Mouse (Mus musculus): Measurements from ENCODE around the gene Gnat3. TPM values are rescaled to one million over a fixed set of nuclear protein-coding genes. Genes with fewer than 3 reads are reported as not detected.
"Not testable (repeated sequence)": the region's sequence is repeated elsewhere in the genome, so short reads cannot be mapped to it uniquely, and the experiment has no call there.

The Gnat3 gene
- 0.58 and 1.2 TPM in 2 replicates for polyA plus RNA-seq (2014; fragmentation: Nextera tagmentation; extraction: Ambion mirVana)

DNA sequence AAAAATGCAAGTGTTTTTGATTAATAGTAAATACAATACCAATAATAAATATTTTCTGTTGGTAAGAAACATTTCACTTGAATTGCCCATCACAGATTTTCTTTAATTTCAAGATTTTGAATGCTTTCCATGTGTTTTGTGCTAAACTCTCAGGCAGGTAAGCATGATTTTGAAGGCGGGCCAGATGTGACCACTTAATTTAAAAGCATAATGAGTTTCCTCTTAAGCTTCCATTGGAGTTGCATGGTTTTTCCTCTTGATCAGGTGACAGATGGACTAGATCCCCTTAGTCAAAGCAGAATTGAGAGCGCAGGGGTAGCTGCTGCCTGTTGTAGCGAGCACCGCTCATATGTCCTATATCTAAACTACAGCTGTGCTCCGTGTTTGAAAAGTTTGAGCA, at the start of gene Gnat3:
TSS of gene Gnat3 (plus strand) at position 301 of the 400 bp plus-strand sequence.
- no peak within 1 kb of the TSS for H3K4me2 ChIP-seq (ENCODE audit: low read depth)
- DNase-seq (ENCODE audit: low spot score) (no peak), ATAC-seq (ENCODE audit: insufficient read depth, low FRiP score, low TSS enrichment) (no peak)
- no peak within 1 kb of the TSS for H3K4me3 ChIP-seq (ENCODE audit: low read depth, low read length)
- H3K27ac ChIP-seq (ENCODE audit: low read depth, low read length) = no peak within 1 kb of the TSS
- 82% methylated on average over 5 of the region's 5 CpGs for WGBS
- H3K4me1 ChIP-seq (ENCODE audit: control insufficient read depth, insufficient read depth, low read length) = no peaks in the 10 kb centered on the region
- H3K9ac ChIP-seq (ENCODE audit: low read length) = no peak within 1 kb of the TSS
- H3K36me3 ChIP-seq (ENCODE audit: control insufficient read depth, insufficient read depth, low read length) = no peaks in the 10 kb centered on the region
- no peaks in the 10 kb centered on the region for H3K9me3 ChIP-seq (ENCODE audit: control insufficient read depth, low read length)
- H3K27me3 ChIP-seq (ENCODE audit: control insufficient read depth, insufficient read depth, low read length) = no peaks in the 10 kb centered on the region

DNA sequence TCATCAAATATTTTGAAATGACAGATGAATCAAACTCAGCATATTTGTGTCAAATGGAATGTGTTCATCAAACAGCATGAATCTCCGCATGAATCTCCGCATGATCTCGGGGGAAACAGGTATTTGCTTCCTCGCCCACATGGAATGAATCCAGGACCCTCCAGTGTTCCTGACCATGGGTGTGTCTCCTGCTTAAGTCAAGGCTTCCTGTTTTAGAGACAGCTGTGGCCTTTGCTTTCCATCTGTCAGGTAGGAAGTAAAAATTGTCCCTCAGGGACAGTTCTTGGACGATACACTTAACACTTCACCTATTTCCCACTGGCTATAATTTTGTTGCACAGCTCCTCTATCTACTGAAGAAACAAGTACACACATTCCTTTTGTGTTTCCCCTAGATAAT, 43.4 kb upstream of the Gnat3 start:
- H3K4me3 ChIP-seq (ENCODE audit: low read depth, low read length) = no peak overlapping the region
- H3K9me3 ChIP-seq (ENCODE audit: control insufficient read depth, low read length) = no peaks in the 10 kb centered on the region
- H3K27ac ChIP-seq (ENCODE audit: low read depth, low read length) = no peak overlapping the region
- H3K9ac ChIP-seq (ENCODE audit: low read length) = no peak overlapping the region
- H3K4me2 ChIP-seq (ENCODE audit: low read depth) = no peak overlapping the region
- ATAC-seq (ENCODE audit: insufficient read depth, low FRiP score, low TSS enrichment) = no peak
- no peaks in the 10 kb centered on the region for H3K27me3 ChIP-seq (ENCODE audit: control insufficient read depth, insufficient read depth, low read length)
- WGBS = 71% methylated on average over 5 of the region's 5 CpGs
- no peaks in the 10 kb centered on the region for H3K4me1 ChIP-seq (ENCODE audit: control insufficient read depth, insufficient read depth, low read length)
- no peaks in the 10 kb centered on the region for H3K36me3 ChIP-seq (ENCODE audit: control insufficient read depth, insufficient read depth, low read length)
- DNase-seq (ENCODE audit: low spot score) = no peak

- 72% methylated on average over 3 of the region's 3 CpGs for WGBS
- Histone ChIP-seq H3K4me3 (ENCODE audit: low read depth, low read length) (no peak overlapping the region), H3K4me2 (ENCODE audit: low read depth) (no peak overlapping the region), H3K4me1 (ENCODE audit: control insufficient read depth, insufficient read depth, low read length) (no peaks in the 10 kb centered on the region), H3K27me3 (ENCODE audit: control insufficient read depth, insufficient read depth, low read length) (no peaks in the 10 kb centered on the region), H3K9me3 (ENCODE audit: control insufficient read depth, low read length) (no peaks in the 10 kb centered on the region), H3K9ac (ENCODE audit: low read length) (no peak overlapping the region), H3K27ac (ENCODE audit: low read depth, low read length) (no peak overlapping the region), H3K36me3 (ENCODE audit: control insufficient read depth, insufficient read depth, low read length) (no peaks in the 10 kb centered on the region)
- ATAC-seq (ENCODE audit: insufficient read depth, low FRiP score, low TSS enrichment) (no peak), DNase-seq (ENCODE audit: low spot score) (no peak)
Observed at GRCm38 (mm10) chr5:17923648-17924047, 38.7 kb upstream of the Gnat3 start.

- H3K9me3 ChIP-seq (ENCODE audit: control insufficient read depth, low read length) = no peaks in the 10 kb centered on the region
- no peaks in the 10 kb centered on the region for H3K36me3 ChIP-seq (ENCODE audit: control insufficient read depth, insufficient read depth, low read length)
- DNase-seq (ENCODE audit: low spot score) (no peak), ATAC-seq (ENCODE audit: insufficient read depth, low FRiP score, low TSS enrichment) (no peak)
- H3K4me1 ChIP-seq (ENCODE audit: control insufficient read depth, insufficient read depth, low read length) = no peaks in the 10 kb centered on the region
- no peak overlapping the region for H3K4me3 ChIP-seq (ENCODE audit: low read depth, low read length)
- WGBS = 14% methylated on average over 2 of the region's 2 CpGs
- no peak overlapping the region for H3K4me2 ChIP-seq (ENCODE audit: low read depth)
- no peak overlapping the region for H3K9ac ChIP-seq (ENCODE audit: low read length)
- no peaks in the 10 kb centered on the region for H3K27me3 ChIP-seq (ENCODE audit: control insufficient read depth, insufficient read depth, low read length)
- no peak overlapping the region for H3K27ac ChIP-seq (ENCODE audit: low read depth, low read length)
Observed at GRCm38 (mm10) chr5:17924085-17924518, 38.2 kb upstream of the Gnat3 start.

DNA sequence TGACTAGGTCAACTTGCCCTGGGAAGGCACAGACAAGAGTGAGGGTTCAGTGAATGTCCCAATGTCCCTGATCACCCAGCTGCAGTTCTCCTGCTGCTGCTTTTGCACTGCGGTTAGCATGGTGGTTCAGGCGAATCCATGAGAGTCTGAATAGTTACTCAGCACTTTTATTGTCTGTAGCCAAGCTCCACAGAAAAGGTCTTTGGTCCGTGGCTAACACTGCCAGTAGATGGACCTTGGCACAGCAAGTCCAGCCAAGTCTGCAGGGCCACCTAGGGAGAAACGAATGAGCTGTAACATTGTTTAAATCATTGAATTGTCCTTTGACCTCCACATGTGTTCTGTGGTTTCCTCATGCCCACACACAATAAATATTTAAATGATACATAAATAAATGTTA, 33.9 kb upstream of the Gnat3 start:
- H3K9me3 ChIP-seq (ENCODE audit: control insufficient read depth, low read length) = no peaks in the 10 kb centered on the region
- H3K36me3 ChIP-seq (ENCODE audit: control insufficient read depth, insufficient read depth, low read length) = no peaks in the 10 kb centered on the region
- H3K4me3 ChIP-seq (ENCODE audit: low read depth, low read length) = no peak overlapping the region
- no peak overlapping the region for H3K27ac ChIP-seq (ENCODE audit: low read depth, low read length)
- no peak overlapping the region for H3K9ac ChIP-seq (ENCODE audit: low read length)
- H3K4me2 ChIP-seq (ENCODE audit: low read depth) = no peak overlapping the region
- no peaks in the 10 kb centered on the region for H3K4me1 ChIP-seq (ENCODE audit: control insufficient read depth, insufficient read depth, low read length)
- no peak for ATAC-seq (ENCODE audit: insufficient read depth, low FRiP score, low TSS enrichment)
- WGBS = 21% methylated on average over 4 of the region's 4 CpGs
- peak; percentile 13 for DNase-seq (ENCODE audit: low spot score)
- H3K27me3 ChIP-seq (ENCODE audit: control insufficient read depth, insufficient read depth, low read length) = no peaks in the 10 kb centered on the region

DNA sequence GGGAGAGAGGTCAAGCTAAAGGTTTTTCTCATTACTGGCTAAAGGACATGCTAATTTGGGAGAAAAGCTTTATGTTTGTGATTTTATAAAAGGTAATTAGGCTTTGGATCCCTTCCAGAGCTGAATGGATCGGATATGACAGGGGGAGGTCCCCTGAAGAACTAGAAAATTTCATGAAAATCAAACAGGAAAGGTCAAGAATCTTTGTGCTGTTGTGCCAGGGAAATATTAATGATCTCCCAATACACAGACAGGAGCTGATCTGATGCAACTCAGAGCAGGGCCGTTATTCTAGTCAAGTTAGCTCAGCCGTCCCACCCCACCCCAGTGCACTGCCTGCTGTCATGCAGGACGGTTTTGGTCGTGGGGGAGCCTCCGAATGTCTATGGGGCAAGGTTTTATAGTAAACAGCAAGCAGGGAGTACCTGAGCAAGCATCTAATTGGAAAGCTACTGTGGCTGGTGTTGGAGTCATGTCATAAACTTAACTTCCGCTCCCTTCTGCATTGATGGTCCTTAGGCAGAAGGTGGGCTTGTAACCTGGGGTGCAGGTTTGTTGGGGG, 33.3 kb upstream of the Gnat3 start:
- 57% methylated on average over 7 of the region's 7 CpGs for whole genome bisulfite sequencing

DNA sequence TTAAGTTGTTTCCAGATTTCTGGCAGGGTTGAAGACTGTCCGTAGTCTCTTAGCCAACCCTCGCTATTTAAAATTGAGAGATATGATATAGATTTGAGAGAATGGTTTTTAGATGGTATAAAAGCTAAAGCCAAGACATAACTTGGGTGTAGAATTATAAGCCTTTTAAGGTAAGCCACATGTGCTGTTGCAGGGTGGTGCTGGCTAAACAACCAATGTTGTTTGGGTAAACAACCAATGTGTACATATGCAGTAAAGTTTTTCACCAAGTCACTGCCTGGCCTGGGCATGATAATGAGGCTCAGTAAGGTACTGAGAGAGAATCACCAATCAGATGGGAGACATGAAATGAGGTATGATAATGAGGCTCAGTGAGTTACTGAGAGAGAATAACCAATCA, 30.8 kb upstream of the Gnat3 start:
- not testable (repeated sequence) for DNase-seq (ENCODE audit: low spot score); ATAC-seq (ENCODE audit: insufficient read depth, low FRiP score, low TSS enrichment); H3K9ac ChIP-seq (ENCODE audit: low read length); H3K4me2 ChIP-seq (ENCODE audit: low read depth); H3K4me3 ChIP-seq (ENCODE audit: low read depth, low read length); H3K4me1 ChIP-seq (ENCODE audit: control insufficient read depth, insufficient read depth, low read length); H3K27me3 ChIP-seq (ENCODE audit: control insufficient read depth, insufficient read depth, low read length); H3K36me3 ChIP-seq (ENCODE audit: control insufficient read depth, insufficient read depth, low read length); H3K9me3 ChIP-seq (ENCODE audit: control insufficient read depth, low read length); H3K27ac ChIP-seq (ENCODE audit: low read depth, low read length)
- 93% methylated on average over 2 of the region's 2 CpGs for WGBS

More for the DNA sequence above, 33.3 kb upstream of the Gnat3 start:
- H3K27ac ChIP-seq (ENCODE audit: low read depth, low read length) = no peak overlapping the region
- H3K4me3 ChIP-seq (ENCODE audit: low read depth, low read length) = no peak overlapping the region
- H3K4me2 ChIP-seq (ENCODE audit: low read depth) = no peak overlapping the region
- H3K4me1 ChIP-seq (ENCODE audit: control insufficient read depth, insufficient read depth, low read length) = no peaks in the 10 kb centered on the region
- H3K36me3 ChIP-seq (ENCODE audit: control insufficient read depth, insufficient read depth, low read length) = no peaks in the 10 kb centered on the region
- H3K9ac ChIP-seq (ENCODE audit: low read length) = no peak overlapping the region
- H3K9me3 ChIP-seq (ENCODE audit: control insufficient read depth, low read length) = no peaks in the 10 kb centered on the region
- ATAC-seq (ENCODE audit: insufficient read depth, low FRiP score, low TSS enrichment) (no peak), DNase-seq (ENCODE audit: low spot score) (no peak)
- no peaks in the 10 kb centered on the region for H3K27me3 ChIP-seq (ENCODE audit: control insufficient read depth, insufficient read depth, low read length)

DNA sequence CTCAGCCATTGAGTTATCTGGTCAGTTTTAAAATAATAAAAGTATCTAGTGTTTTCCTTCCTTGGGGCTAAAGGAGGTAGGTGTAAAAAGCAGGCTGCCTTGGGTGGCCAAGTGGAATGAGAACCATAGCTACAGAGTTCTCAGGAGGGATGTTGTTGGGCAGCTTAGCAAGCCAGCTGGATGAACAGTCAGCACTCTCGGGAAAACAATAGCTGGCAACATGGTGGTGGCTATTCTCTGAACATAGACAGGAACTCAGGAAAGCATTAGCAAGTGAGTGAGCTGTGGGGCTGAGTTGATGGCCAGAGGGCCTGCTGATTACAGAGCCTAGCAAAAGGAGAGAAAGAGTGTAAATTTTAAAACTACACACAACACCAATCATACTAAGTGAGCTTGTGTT, 27.8 kb upstream of the Gnat3 start:
- WGBS = 68% methylated on average over 1 of the region's 1 CpGs
- H3K27ac ChIP-seq (ENCODE audit: low read depth, low read length) = no peak overlapping the region
- H3K9me3 ChIP-seq (ENCODE audit: control insufficient read depth, low read length) = no peaks in the 10 kb centered on the region
- no peaks in the 10 kb centered on the region for H3K4me1 ChIP-seq (ENCODE audit: control insufficient read depth, insufficient read depth, low read length)
- ATAC-seq (ENCODE audit: insufficient read depth, low FRiP score, low TSS enrichment) (no peak), DNase-seq (ENCODE audit: low spot score) (no peak)
- H3K27me3 ChIP-seq (ENCODE audit: control insufficient read depth, insufficient read depth, low read length) = no peaks in the 10 kb centered on the region
- H3K36me3 ChIP-seq (ENCODE audit: control insufficient read depth, insufficient read depth, low read length) = no peaks in the 10 kb centered on the region
- no peak overlapping the region for H3K4me2 ChIP-seq (ENCODE audit: low read depth)
- no peak overlapping the region for H3K9ac ChIP-seq (ENCODE audit: low read length)
- H3K4me3 ChIP-seq (ENCODE audit: low read depth, low read length) = no peak overlapping the region

GRCm38 (mm10) chr5:17938170-17938939, 24.0 kb upstream of the Gnat3 start:
- 79% methylated on average over 1 of the region's 1 CpGs for WGBS
- no peak for ATAC-seq (ENCODE audit: insufficient read depth, low FRiP score, low TSS enrichment)
- no peak for DNase-seq (ENCODE audit: low spot score)

More at GRCm38 (mm10) chr5:17938170-17938939, 24.0 kb upstream of the Gnat3 start:
- no peaks in the 10 kb centered on the region for H3K36me3 ChIP-seq (ENCODE audit: control insufficient read depth, insufficient read depth, low read length)
- H3K9me3 ChIP-seq (ENCODE audit: control insufficient read depth, low read length) = no peaks in the 10 kb centered on the region
- H3K9ac ChIP-seq (ENCODE audit: low read length) = no peak overlapping the region
- H3K4me1 ChIP-seq (ENCODE audit: control insufficient read depth, insufficient read depth, low read length) = no peaks in the 10 kb centered on the region
- H3K27me3 ChIP-seq (ENCODE audit: control insufficient read depth, insufficient read depth, low read length) = no peaks in the 10 kb centered on the region
- no peak overlapping the region for H3K27ac ChIP-seq (ENCODE audit: low read depth, low read length)
- H3K4me3 ChIP-seq (ENCODE audit: low read depth, low read length) = no peak overlapping the region
- H3K4me2 ChIP-seq (ENCODE audit: low read depth) = no peak overlapping the region

All from neural tube, embryonic 11.5 days (tissue).